Mouse (Mus musculus) T-helper 2 cell (primary cell): Measurements from ENCODE around the gene Itga2b.
"Not testable (repeated sequence)": the region's sequence is repeated elsewhere in the genome, so short reads cannot be mapped to it uniquely, and the experiment has no call there.

Experiments
- in situ Hi-C: fragments of 300-600 bp; cut with MboI, MseI; formaldehyde crosslinking; loops from one replicate; pipeline ENCODE4 v1.15.1; 2025; ENCODE audit warnings: high pct_unique_total_duplicates

The Itga2b gene

DNA sequence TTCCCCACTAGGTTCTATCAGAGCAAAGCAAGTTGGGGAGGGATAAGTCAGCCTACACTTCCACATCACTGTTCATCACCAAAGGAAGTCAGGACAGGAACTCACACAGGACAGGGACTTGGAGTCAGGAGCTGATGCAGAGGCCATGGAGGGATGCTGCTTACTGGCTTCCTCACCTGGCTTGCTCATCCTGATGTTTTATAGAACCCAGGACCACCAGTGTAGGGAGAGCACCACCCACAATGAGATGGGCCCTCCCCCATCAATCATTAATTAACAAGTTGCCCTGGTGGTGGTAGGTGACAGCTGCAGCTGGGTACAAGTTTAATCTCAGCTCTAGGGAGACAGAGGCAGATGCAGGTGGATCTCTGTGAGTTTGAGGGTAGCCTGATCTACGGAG, 52.8 kb downstream of the Itga2b start:
- in situ Hi-C loops = no loop called here

GRCm38 (mm10) chr11:102415034-102415802, 54.7 kb downstream of the Itga2b start:
- in situ Hi-C loops = no loop called here

DNA sequence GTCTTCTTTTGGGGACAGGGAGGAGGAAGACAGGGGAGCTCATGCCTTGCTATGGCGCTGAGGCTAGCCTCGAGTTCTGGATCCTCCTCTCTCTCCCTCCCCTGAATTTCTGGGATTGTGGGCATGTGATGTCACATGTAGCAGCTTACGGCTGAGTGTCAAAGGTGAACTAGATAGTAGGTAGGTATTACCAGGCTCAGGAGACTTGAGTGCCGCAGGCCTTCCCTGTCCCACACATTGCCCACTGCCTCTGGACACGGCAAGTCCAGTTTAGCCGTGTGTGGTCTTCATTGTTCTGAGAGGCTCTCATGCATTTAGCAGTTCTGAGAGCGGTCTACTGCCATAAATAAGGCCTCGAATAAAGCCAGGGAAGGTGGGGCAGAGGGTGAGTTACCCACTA, 56.9 kb downstream of the Itga2b start:
- in situ Hi-C loops = no loop called here

DNA sequence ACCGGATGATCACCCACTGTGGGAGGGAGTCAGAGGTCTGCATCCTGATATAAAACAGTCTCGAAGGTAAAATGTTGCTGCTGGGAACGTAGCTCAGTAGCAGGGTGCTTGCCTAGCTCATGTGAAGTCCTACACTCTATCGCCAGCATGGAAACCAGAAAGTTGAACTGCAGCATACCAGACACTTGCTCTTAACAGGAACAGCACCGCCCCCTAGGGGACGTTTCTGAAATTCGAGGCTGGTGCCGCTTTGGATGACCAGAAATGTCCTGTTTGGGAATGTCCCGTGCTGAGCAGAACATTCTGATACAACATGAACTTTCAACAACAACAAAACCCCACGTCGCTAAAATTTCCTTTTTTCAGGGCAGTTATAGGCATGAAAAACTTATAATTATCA, 58.2 kb downstream of the Itga2b start:
- in situ Hi-C loops = no loop called here

- in situ Hi-C loops = no loop called here
Measured at GRCm38 (mm10) chr11:102411061-102411460, 58.9 kb downstream of the Itga2b start.

DNA sequence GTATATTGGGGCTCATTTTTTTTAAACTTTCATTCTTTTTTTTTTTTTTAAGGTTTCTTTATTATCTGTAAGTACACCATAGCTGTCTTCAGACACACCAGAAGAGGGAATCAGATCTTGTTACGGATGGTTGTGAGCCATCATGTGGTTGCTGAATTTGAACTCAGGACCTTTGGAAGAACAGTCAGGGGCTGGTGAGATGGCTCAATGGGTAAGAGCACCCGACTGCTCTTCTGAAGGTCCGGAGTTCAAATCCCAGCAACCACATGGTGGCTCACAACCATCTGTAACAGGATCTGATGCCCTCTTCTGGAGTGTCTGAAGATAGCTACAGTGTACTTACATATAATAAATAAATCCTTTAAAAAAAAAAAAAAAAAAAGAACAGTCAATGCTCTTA, 59.6 kb downstream of the Itga2b start:
- in situ Hi-C loops = not testable (repeated sequence)

DNA sequence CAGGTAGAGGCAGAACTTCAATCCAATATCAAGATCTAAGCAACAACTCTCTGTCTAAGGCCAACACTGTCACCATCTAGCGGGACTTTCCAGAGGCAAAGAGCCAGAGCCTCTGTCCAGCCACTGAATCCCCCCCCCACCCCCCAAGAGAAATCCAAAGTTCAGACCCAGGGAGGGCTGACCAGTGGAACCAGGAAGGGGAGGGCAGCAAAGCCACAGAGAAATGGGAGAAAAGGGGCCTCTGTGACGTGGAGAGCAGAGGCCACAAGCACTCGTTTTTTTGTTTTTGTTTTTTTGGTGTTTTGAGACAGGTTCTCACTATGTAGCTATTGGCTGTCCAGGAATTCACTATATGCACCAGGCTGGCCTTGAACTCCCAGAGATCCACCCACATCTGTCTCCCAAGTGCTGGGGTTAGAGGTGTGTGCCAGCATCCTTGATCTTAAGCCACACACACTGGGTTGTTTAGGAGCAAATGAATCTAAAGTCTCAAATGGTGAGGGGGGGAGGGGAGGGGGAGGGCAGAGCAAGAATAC, 60.1 kb downstream of the Itga2b start:
- in situ Hi-C loops = loop anchor here (10.0 kb wide), 1 partner anchor 1295 kb away; the partner anchor contains the start of genes Retreg3 and Tubg1

DNA sequence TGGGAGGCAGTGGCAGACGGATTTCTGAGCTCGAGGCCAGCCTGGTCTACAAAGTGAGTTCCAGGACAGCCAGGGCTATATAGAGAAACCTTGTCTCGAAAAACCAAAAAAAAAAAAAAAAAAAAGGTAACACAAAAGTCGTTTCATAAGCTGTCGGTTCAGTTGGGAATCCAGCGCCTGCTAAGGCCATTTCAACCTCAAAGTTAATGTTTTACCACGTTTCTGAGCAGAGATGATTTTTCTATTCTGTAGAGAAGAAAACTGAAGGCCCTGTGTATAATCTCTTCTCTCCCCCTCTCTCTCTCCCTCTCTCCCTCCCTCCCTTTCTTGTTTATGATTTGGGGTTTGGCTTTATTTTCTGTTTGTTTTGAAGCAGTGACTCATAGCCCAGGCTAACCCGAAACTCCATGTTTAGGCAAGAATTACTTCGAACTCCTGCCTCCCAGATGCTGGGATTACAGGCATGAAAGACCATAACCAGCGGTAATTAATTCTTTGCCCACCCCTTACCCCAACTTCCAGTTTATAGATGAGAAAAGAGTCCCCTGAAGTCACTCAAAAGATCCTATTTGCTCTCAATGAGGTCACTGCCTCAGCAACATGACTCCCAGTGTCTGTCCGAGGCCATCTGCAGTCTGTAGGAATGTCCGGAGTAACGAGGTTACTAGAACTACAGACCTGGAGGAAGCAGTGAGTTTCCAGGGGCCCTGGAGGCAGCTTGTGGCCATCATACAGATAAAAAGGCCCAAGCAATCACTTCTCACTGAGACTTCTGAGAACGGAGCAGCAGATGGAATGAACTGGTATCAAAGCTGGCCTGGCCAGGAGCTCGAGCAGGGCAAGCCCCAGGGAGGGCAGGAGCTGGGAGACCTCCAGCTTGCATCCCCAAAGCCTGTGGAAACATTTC, 60.8 kb downstream of the Itga2b start:
- in situ Hi-C loops = loop anchor here (10.0 kb wide), 1 partner anchor 1294 kb away; the partner anchor contains the start of genes Retreg3 and Tubg1

DNA sequence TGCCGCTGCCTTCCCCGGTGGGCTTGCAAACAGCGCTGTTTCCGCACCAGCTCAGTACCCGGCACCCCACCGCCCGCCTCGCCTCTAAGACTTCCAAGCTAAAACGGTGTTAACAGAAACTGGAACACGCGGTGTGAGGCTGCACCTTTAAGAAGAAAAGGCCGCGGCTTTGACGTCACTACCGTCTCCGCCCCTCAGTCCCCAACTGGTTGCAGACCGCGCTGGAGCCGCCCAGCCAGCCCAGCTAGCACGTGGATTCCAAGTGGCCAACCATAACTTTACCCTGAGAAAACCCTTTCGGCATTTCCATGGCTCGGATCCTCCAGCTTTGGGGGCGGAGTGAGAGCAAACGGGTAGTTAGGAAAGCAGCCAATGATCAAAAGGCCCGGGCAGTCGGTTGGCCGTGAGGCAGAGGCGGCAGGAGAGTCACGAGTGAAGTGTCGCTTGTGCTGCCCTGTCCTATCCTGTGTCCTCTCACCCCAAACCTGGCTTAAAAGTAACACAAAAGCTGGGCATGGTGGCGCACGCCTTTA, 61.5 kb downstream of the Itga2b start:
- in situ Hi-C loops = loop anchor here (10.0 kb wide), 1 partner anchor 1294 kb away; the partner anchor contains the start of genes Retreg3 and Tubg1

DNA sequence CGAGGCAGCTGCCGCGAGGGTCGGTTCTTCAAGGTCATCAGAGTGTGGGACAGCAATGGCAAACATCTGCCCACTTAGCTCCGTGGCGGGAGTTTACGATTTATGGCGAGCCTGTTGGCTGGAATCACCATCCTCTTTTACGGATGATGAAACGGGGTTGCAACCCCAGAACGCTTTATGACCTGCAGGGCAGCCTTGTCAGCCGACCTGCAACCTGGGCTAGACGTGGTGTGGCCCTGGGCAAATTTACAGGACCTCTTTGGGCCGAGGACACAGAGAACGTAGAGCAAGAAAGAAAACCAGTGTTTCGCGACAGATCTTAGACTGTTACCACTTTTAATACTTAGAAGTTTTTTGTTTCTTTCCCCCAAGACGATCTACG, 62.1 kb downstream of the Itga2b start, which contains the start of gene Slc25a39:
Gene Slc25a39 (minus strand): TSS at position 113 of the 382 bp plus-strand sequence.
- in situ Hi-C loops = loop anchor here (10.0 kb wide), 1 partner anchor 1293 kb away; the partner anchor contains the start of genes Retreg3 and Tubg1

DNA sequence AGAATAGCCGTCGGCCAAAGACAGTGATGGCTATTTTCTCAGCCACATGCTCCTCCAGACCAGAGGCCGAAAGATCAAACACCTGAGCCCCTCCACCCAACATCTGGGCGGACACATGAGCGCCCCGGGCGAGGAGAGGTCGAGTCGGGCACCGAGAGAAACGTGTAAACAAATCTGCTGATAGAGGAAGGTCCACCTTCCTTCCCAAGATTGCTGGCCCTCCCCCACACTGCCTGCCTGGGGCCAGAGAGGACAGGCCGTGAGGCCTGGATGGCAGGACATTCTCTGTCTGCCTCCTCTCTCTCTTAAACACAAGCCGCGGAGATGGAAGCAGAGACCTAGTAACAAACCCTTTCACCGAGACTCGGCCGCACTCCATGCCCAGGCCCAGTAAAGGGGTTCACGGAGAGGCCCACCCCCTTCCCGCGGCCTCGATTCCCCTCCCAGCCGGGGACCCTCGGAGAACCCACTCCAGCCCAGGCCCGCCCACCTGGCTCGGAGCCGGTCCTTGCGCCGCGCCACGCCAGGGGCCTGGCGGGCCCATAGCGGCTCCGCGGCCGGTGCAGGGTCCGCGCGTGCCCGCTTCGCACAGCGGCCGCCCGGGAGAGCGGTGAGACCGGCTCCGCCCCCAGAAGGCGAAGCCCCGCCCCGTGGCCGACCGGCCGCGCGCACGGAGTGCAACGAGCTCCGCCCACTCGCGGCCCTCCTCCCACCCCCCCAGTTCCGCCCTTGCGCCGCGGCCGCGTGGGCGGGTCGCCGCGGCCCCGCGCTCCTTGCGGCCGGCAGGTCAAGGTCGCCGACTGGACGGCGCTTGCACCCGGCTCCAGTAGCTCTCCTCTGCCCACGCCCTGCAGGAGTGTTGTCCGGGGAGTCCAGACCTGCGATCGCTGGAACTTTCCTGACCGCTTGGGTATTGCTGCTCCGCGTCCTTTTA, 62.8 kb downstream of the Itga2b start:
- in situ Hi-C loops = loop anchor here (10.0 kb wide), 1 partner anchor 1292 kb away; the partner anchor contains the start of genes Retreg3 and Tubg1

GRCm38 (mm10) chr11:102406401-102406800, 63.5 kb downstream of the Itga2b start:
- in situ Hi-C loops = loop anchor here (10.0 kb wide), 1 partner anchor 1292 kb away; the partner anchor contains the start of genes Retreg3 and Tubg1

GRCm38 (mm10) chr11:102405544-102406285, 64.2 kb downstream of the Itga2b start:
- in situ Hi-C loops = loop anchor here (10.0 kb wide), 1 partner anchor 1291 kb away; the partner anchor contains the start of genes Retreg3 and Tubg1

GRCm38 (mm10) chr11:102404161-102405010, 65.5 kb downstream of the Itga2b start:
- in situ Hi-C loops = loop anchor here (10.0 kb wide), 1 partner anchor 1290 kb away; the partner anchor contains the start of genes Retreg3 and Tubg1

DNA sequence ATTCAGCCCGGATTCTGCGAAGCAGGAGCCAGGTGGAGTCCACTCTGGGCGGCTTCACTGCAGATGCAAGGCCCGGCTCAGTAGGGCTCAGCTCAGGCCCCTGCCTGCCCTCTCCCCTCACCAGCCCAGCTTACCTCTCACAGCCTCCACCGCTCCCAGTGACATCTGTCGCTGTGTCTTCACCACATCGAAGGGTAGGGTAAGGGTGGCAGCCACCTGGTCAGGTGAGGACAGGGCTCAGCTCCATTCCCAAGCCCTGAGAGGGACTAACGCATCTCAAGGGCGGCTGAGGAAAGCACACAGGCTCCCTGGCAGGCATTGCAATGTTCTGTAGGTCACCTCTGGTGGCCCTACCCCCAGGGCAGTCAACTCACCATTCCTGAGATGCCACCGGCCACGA, 66.3 kb downstream of the Itga2b start:
- in situ Hi-C loops = loop anchor here (10.0 kb wide), 1 partner anchor 1289 kb away; the partner anchor contains the start of genes Retreg3 and Tubg1
